Mouse (Mus musculus): Measurements from ENCODE around the gene AA467197.

GRCm38 (mm10) chr2:122683641-122684040 is 46.9 kb downstream of the AA467197 start:
- TF ChIP-seq CTCF (IDR thresholded peaks at IDR 0.05; ENCODE audit: borderline replicate concordance, insufficient read depth, low read depth, low read length) (no peak), POLR2A (IDR thresholded peaks at IDR 0.05; ENCODE audit: borderline replicate concordance, insufficient read depth, low read length) (no peak)

Measured in cerebellum, adult 2 months (tissue).